Mouse (Mus musculus) megakaryocyte, embryonic 14.5 days (primary cell): ENCODE data around the gene Cc2d1a.

Experiments
- FLI1 ChIP-seq: IDR thresholded peaks from 2 replicates; pipeline ENCODE4 v1.6.1; 2012; ENCODE audit warnings: low read length, inconsistent platforms, mixed read lengths
- GATA1 ChIP-seq: IDR thresholded peaks from 3 replicates; pipeline ENCODE4 v1.6.1; 2012; ENCODE audit warnings: mixed read lengths, low read length, inconsistent platforms, borderline replicate concordance

GRCm38 (mm10) chr8:84084341-84085115 is 63.2 kb downstream of the Cc2d1a start:
- TF ChIP-seq GATA1, result no peak
- no peak for TF ChIP-seq FLI1
